Mouse (Mus musculus): Measurements from ENCODE around the gene Tcf19. TPM values are rescaled to one million over a fixed set of nuclear protein-coding genes. Genes with fewer than 3 reads are reported as not detected.

Tcf19 gene
- polyA plus RNA-seq, 1 experiment from 2014 or later: 62.2 TPM

GRCm38 (mm10) chr17:35543412-35543861 is 26.8 kb upstream of the Tcf19 start:
- 54% methylated on average over 14 of the region's 14 CpGs for WGBS
- H3K27ac ChIP-seq (replicated peaks; ENCODE audit: low read depth, low read length): no peak overlapping the region
- no peak overlapping the region for H3K4me3 ChIP-seq (ENCODE audit: low read depth, low read length)
- no peak for DNase-seq (ENCODE audit: low spot score)
- no peaks in the 10 kb centered on the region for H3K27me3 ChIP-seq (ENCODE audit: control insufficient read depth, insufficient read depth, low read length)
- no peaks in the 10 kb centered on the region for H3K4me1 ChIP-seq (ENCODE audit: control insufficient read depth, insufficient read depth, low read length)
- no peaks in the 10 kb centered on the region for H3K36me3 ChIP-seq (replicated peaks; ENCODE audit: control insufficient read depth, insufficient read depth, low read depth, low read length)
- no peaks in the 10 kb centered on the region for H3K9me3 ChIP-seq (replicated peaks; ENCODE audit: control insufficient read depth, low read length)
- H3K4me2 ChIP-seq (ENCODE audit: low read depth, low read length): no peak overlapping the region
- H3K9ac ChIP-seq (replicated peaks; ENCODE audit: low read length): no peak overlapping the region
- ATAC-seq (replicated peaks; ENCODE audit: insufficient number of reproducible peaks, low FRiP score, low TSS enrichment, low read depth): no peak

GRCm38 (mm10) chr17:35542761-35543411 is 26.3 kb upstream of the Tcf19 start:
- Histone ChIP-seq H3K4me1 (ENCODE audit: control insufficient read depth, insufficient read depth, low read length) (no peaks in the 10 kb centered on the region), H3K4me3 (ENCODE audit: low read depth, low read length) (no peak overlapping the region), H3K9ac (replicated peaks; ENCODE audit: low read length) (no peak overlapping the region), H3K27me3 (ENCODE audit: control insufficient read depth, insufficient read depth, low read length) (no peaks in the 10 kb centered on the region), H3K4me2 (ENCODE audit: low read depth, low read length) (no peak overlapping the region), H3K36me3 (replicated peaks; ENCODE audit: control insufficient read depth, insufficient read depth, low read depth, low read length) (no peaks in the 10 kb centered on the region), H3K27ac (replicated peaks; ENCODE audit: low read depth, low read length) (no peak overlapping the region), H3K9me3 (replicated peaks; ENCODE audit: control insufficient read depth, low read length) (no peaks in the 10 kb centered on the region)
- WGBS: 85% methylated on average over 15 of the region's 15 CpGs
- DNase-seq (ENCODE audit: low spot score) (no peak), ATAC-seq (replicated peaks; ENCODE audit: insufficient number of reproducible peaks, low FRiP score, low TSS enrichment, low read depth) (no peak)

- H3K27ac ChIP-seq (replicated peaks; ENCODE audit: low read depth, low read length): no peak overlapping the region
- H3K27me3 ChIP-seq (ENCODE audit: control insufficient read depth, insufficient read depth, low read length): no peaks in the 10 kb centered on the region
- no peaks in the 10 kb centered on the region for H3K9me3 ChIP-seq (replicated peaks; ENCODE audit: control insufficient read depth, low read length)
- no peak for DNase-seq (ENCODE audit: low spot score)
- H3K4me3 ChIP-seq (ENCODE audit: low read depth, low read length): no peak overlapping the region
- 62% methylated on average over 10 of the region's 10 CpGs for WGBS
- no peaks in the 10 kb centered on the region for H3K36me3 ChIP-seq (replicated peaks; ENCODE audit: control insufficient read depth, insufficient read depth, low read depth, low read length)
- no peaks in the 10 kb centered on the region for H3K4me1 ChIP-seq (ENCODE audit: control insufficient read depth, insufficient read depth, low read length)
- no peak overlapping the region for H3K9ac ChIP-seq (replicated peaks; ENCODE audit: low read length)
- ATAC-seq (replicated peaks; ENCODE audit: insufficient number of reproducible peaks, low FRiP score, low TSS enrichment, low read depth): no peak
- H3K4me2 ChIP-seq (ENCODE audit: low read depth, low read length): no peak overlapping the region
Measured at GRCm38 (mm10) chr17:35539540-35539939, 22.9 kb upstream of the Tcf19 start.

DNA sequence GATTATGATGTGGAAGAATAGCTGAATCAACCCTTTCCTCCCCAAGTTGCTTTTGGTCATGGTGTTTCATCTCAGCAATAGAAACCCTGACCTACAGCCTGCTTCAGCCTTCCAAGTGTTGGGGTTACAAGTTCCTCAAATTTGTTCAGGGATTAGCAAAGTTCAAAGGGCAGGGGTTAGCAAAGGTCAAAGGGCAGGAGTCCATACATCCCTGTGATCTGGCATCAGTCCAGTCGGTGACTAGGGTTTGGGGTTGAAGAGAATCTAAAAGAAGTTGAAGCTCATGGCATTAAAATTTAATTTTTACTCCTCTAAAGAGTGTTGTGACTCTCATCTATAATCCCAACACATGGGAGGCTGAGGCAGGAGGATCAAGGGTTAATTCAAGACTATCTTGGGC is 21.9 kb upstream of the Tcf19 start:
- no peaks in the 10 kb centered on the region for H3K4me1 ChIP-seq (ENCODE audit: control insufficient read depth, insufficient read depth, low read length)
- ATAC-seq (replicated peaks; ENCODE audit: insufficient number of reproducible peaks, low FRiP score, low TSS enrichment, low read depth): no peak
- H3K4me2 ChIP-seq (ENCODE audit: low read depth, low read length): no peak overlapping the region
- no peaks in the 10 kb centered on the region for H3K36me3 ChIP-seq (replicated peaks; ENCODE audit: control insufficient read depth, insufficient read depth, low read depth, low read length)
- H3K27me3 ChIP-seq (ENCODE audit: control insufficient read depth, insufficient read depth, low read length): no peaks in the 10 kb centered on the region
- no peak overlapping the region for H3K27ac ChIP-seq (replicated peaks; ENCODE audit: low read depth, low read length)
- no peak for DNase-seq (ENCODE audit: low spot score)
- no peak overlapping the region for H3K4me3 ChIP-seq (ENCODE audit: low read depth, low read length)
- WGBS: 74% methylated on average over 1 of the region's 1 CpGs
- no peaks in the 10 kb centered on the region for H3K9me3 ChIP-seq (replicated peaks; ENCODE audit: control insufficient read depth, low read length)
- no peak overlapping the region for H3K9ac ChIP-seq (replicated peaks; ENCODE audit: low read length)

DNA sequence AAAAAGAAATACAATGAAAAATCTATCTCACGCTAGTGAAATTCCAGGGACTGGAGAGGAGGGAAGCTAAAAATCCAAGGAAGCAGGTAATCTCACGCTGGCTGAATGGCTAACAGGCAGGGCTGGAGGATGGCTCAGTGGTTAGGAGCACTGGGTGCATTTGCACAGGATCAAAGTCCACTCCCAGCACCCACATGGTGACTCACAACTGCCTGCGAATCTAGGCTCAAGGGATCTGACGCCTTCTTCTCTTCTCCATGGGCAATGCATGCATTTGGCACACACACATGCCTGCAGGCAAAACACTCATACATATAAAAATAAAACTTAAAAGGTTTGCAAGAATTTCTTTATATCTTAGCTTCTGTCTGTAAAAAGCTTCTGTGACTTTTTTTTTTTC is 20.8 kb upstream of the Tcf19 start:
- 88% methylated on average over 4 of the region's 4 CpGs for WGBS
- Histone ChIP-seq H3K36me3 (replicated peaks; ENCODE audit: control insufficient read depth, insufficient read depth, low read depth, low read length) (no peaks in the 10 kb centered on the region), H3K4me3 (ENCODE audit: low read depth, low read length) (no peak overlapping the region), H3K9me3 (replicated peaks; ENCODE audit: control insufficient read depth, low read length) (no peaks in the 10 kb centered on the region), H3K9ac (replicated peaks; ENCODE audit: low read length) (no peak overlapping the region), H3K27me3 (ENCODE audit: control insufficient read depth, insufficient read depth, low read length) (no peaks in the 10 kb centered on the region), H3K4me2 (ENCODE audit: low read depth, low read length) (no peak overlapping the region), H3K4me1 (ENCODE audit: control insufficient read depth, insufficient read depth, low read length) (no peaks in the 10 kb centered on the region), H3K27ac (replicated peaks; ENCODE audit: low read depth, low read length) (no peak overlapping the region)
- DNase-seq (ENCODE audit: low spot score): no peak
- ATAC-seq (replicated peaks; ENCODE audit: insufficient number of reproducible peaks, low FRiP score, low TSS enrichment, low read depth): no peak

- ATAC-seq (replicated peaks; ENCODE audit: insufficient number of reproducible peaks, low FRiP score, low TSS enrichment, low read depth): 0 out of 2 replicates have a peak, but pooled peaks have one; percentile 57
- WGBS: 14% methylated on average over 6 of the region's 6 CpGs
Measured at GRCm38 (mm10) chr17:35534343-35534742, 17.7 kb upstream of the Tcf19 start.

GRCm38 (mm10) chr17:35532901-35533300 is 16.3 kb upstream of the Tcf19 start, which contains the start of gene Psors1c2:
TSS of gene Psors1c2 (plus strand) at chr17:35533201.
- Histone ChIP-seq H3K4me2 (ENCODE audit: low read depth, low read length) (no peak within 1 kb of the TSS), H3K4me3 (ENCODE audit: low read depth, low read length) (no peak within 1 kb of the TSS), H3K4me1 (ENCODE audit: control insufficient read depth, insufficient read depth, low read length) (no peaks in the 10 kb centered on the region), H3K36me3 (replicated peaks; ENCODE audit: control insufficient read depth, insufficient read depth, low read depth, low read length) (no peaks in the 10 kb centered on the region), H3K9ac (replicated peaks; ENCODE audit: low read length) (no peak within 1 kb of the TSS), H3K27me3 (ENCODE audit: control insufficient read depth, insufficient read depth, low read length) (no peaks in the 10 kb centered on the region), H3K9me3 (replicated peaks; ENCODE audit: control insufficient read depth, low read length) (no peaks in the 10 kb centered on the region), H3K27ac (replicated peaks; ENCODE audit: low read depth, low read length) (no peak within 1 kb of the TSS)
- 35% methylated on average over 7 of the region's 7 CpGs for WGBS
- ATAC-seq (replicated peaks; ENCODE audit: insufficient number of reproducible peaks, low FRiP score, low TSS enrichment, low read depth) (no peak), DNase-seq (ENCODE audit: low spot score) (no peak)

More at GRCm38 (mm10) chr17:35534343-35534742, 17.7 kb upstream of the Tcf19 start:
- Histone ChIP-seq H3K9ac (replicated peaks; ENCODE audit: low read length) (no peak overlapping the region), H3K9me3 (replicated peaks; ENCODE audit: control insufficient read depth, low read length) (no peaks in the 10 kb centered on the region), H3K27me3 (ENCODE audit: control insufficient read depth, insufficient read depth, low read length) (no peaks in the 10 kb centered on the region), H3K4me3 (ENCODE audit: low read depth, low read length) (no peak overlapping the region), H3K36me3 (replicated peaks; ENCODE audit: control insufficient read depth, insufficient read depth, low read depth, low read length) (no peaks in the 10 kb centered on the region), H3K4me2 (ENCODE audit: low read depth, low read length) (no peak overlapping the region), H3K4me1 (ENCODE audit: control insufficient read depth, insufficient read depth, low read length) (no peaks in the 10 kb centered on the region), H3K27ac (replicated peaks; ENCODE audit: low read depth, low read length) (no peak overlapping the region)
- DNase-seq (ENCODE audit: low spot score): peak; percentile 87

DNA sequence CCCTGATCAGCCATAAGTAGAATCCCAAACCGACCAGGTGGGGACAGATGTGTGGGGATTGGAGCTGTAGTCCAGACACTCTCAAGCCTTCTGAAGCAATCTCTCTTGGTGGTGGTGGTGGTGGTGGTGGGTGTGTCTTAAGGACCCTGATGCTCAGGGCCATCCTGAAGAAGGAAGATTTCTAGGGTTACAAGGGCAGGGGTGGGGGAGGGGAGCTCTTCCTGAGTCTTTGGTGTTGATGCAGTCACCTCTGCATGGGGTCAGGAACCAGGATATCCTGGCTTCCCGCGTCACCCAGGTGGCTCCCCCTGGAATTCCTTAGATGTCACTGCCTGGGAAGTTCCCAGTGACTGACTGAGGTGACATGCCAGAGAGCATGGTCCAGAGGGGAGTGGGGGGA is 15.7 kb upstream of the Tcf19 start:
- Histone ChIP-seq H3K4me2 (ENCODE audit: low read depth, low read length) (no peak overlapping the region), H3K9ac (replicated peaks; ENCODE audit: low read length) (no peak overlapping the region)

More for the DNA sequence above, 15.7 kb upstream of the Tcf19 start:
- no peaks in the 10 kb centered on the region for H3K9me3 ChIP-seq (replicated peaks; ENCODE audit: control insufficient read depth, low read length)
- H3K27ac ChIP-seq (replicated peaks; ENCODE audit: low read depth, low read length): no peak overlapping the region
- H3K4me3 ChIP-seq (ENCODE audit: low read depth, low read length): no peak overlapping the region
- WGBS: 21% methylated on average over 3 of the region's 3 CpGs
- DNase-seq (ENCODE audit: low spot score) (no peak), ATAC-seq (replicated peaks; ENCODE audit: insufficient number of reproducible peaks, low FRiP score, low TSS enrichment, low read depth) (no peak)
- H3K4me1 ChIP-seq (ENCODE audit: control insufficient read depth, insufficient read depth, low read length): no peaks in the 10 kb centered on the region
- H3K36me3 ChIP-seq (replicated peaks; ENCODE audit: control insufficient read depth, insufficient read depth, low read depth, low read length): no peaks in the 10 kb centered on the region
- no peaks in the 10 kb centered on the region for H3K27me3 ChIP-seq (ENCODE audit: control insufficient read depth, insufficient read depth, low read length)
